Mouse (Mus musculus): Measurements from ENCODE around the gene Mcub.

Gene Mcub

GRCm38 (mm10) chr3:129896591-129896990 is 73.4 kb downstream of the Mcub start:
- no peak for DNase-seq (ENCODE audit: extremely low spot score, low spot score)

- DNase-seq (ENCODE audit: extremely low spot score, low spot score) = no peak
These were observed 76.9 kb downstream of the Mcub start for GRCm38 (mm10) chr3:129893143-129893542.

GRCm38 (mm10) chr3:129892003-129892402 is 78.0 kb downstream of the Mcub start:
- no peak for DNase-seq (ENCODE audit: extremely low spot score, low spot score)

GRCm38 (mm10) chr3:129887779-129888517 is 82.1 kb downstream of the Mcub start:
- DNase-seq (ENCODE audit: extremely low spot score, low spot score) = no peak

- no peak for DNase-seq (ENCODE audit: extremely low spot score, low spot score)
These were observed 83.6 kb downstream of the Mcub start for GRCm38 (mm10) chr3:129886430-129886829.

- no peak for DNase-seq (ENCODE audit: extremely low spot score, low spot score)
These were observed 84.4 kb downstream of the Mcub start for GRCm38 (mm10) chr3:129885577-129885976.

- DNase-seq (ENCODE audit: extremely low spot score, low spot score) = no peak
These were observed 88.9 kb downstream of the Mcub start for GRCm38 (mm10) chr3:129880925-129881593.

GRCm38 (mm10) chr3:129879913-129880312 is 90.1 kb downstream of the Mcub start:
- no peak for DNase-seq (ENCODE audit: extremely low spot score, low spot score)

- DNase-seq (ENCODE audit: extremely low spot score, low spot score) = no peak
These were observed 90.8 kb downstream of the Mcub start for GRCm38 (mm10) chr3:129879131-129879757.

GRCm38 (mm10) chr3:129878405-129879021 is 91.5 kb downstream of the Mcub start, which contains the start of gene Pla2g12a:
TSS of gene Pla2g12a (plus strand) at chr3:129878606.
- DNase-seq (ENCODE audit: extremely low spot score, low spot score) = peak; percentile 87

GRCm38 (mm10) chr3:129877327-129877726 is 92.7 kb downstream of the Mcub start:
- DNase-seq (ENCODE audit: extremely low spot score, low spot score) = no peak
